Mouse (Mus musculus) c-Kit-positive CD71-positive TER-119-negative erythroid progenitor cells, embryonic 14.5 days (primary cell): Measurements from ENCODE around the gene Fkbp9.

Experiments
- DNase-seq: peaks from one replicate; pipeline ENCODE4 v3.0.0-alpha.2; 2013; ENCODE audit warnings: low read depth

Gene Fkbp9

GRCm38 (mm10) chr6:56831697-56832406 is at the start of gene Fkbp9:
Gene Fkbp9 (plus strand): TSS chr6:56832059.
- no peak for DNase-seq

- no peak for DNase-seq
Measured at GRCm38 (mm10) chr6:56783561-56784272, 48.1 kb upstream of the Fkbp9 start.

- no peak for DNase-seq
Measured at GRCm38 (mm10) chr6:56785068-56785467, 46.8 kb upstream of the Fkbp9 start.

GRCm38 (mm10) chr6:56787668-56788067 is 44.2 kb upstream of the Fkbp9 start:
- DNase-seq: no peak

GRCm38 (mm10) chr6:56789336-56789735 is 42.5 kb upstream of the Fkbp9 start:
- DNase-seq: no peak

GRCm38 (mm10) chr6:56794834-56795233 is 37.0 kb upstream of the Fkbp9 start:
- no peak for DNase-seq

GRCm38 (mm10) chr6:56796232-56796631 is 35.6 kb upstream of the Fkbp9 start:
- peak; percentile 29 for DNase-seq

GRCm38 (mm10) chr6:56796668-56797141 is 35.2 kb upstream of the Fkbp9 start:
- DNase-seq: peak; percentile 41

GRCm38 (mm10) chr6:56797311-56798151 is 34.3 kb upstream of the Fkbp9 start, which contains the start of gene Kbtbd2:
Gene Kbtbd2 (minus strand): TSS chr6:56797813.
- peak; percentile 90 for DNase-seq

- no peak for DNase-seq
Measured at GRCm38 (mm10) chr6:56798152-56798465, 33.8 kb upstream of the Fkbp9 start.

GRCm38 (mm10) chr6:56805026-56805425 is 26.8 kb upstream of the Fkbp9 start:
- DNase-seq: no peak

GRCm38 (mm10) chr6:56806195-56806594 is 25.7 kb upstream of the Fkbp9 start:
- DNase-seq: no peak

GRCm38 (mm10) chr6:56808656-56809055 is 23.2 kb upstream of the Fkbp9 start:
- DNase-seq: peak; percentile 44

GRCm38 (mm10) chr6:56813332-56813731 is 18.5 kb upstream of the Fkbp9 start:
- no peak for DNase-seq

GRCm38 (mm10) chr6:56818436-56819123 is 13.3 kb upstream of the Fkbp9 start:
- DNase-seq: no peak

GRCm38 (mm10) chr6:56819124-56819487 is 12.8 kb upstream of the Fkbp9 start:
- DNase-seq: no peak

- DNase-seq: no peak
Measured at GRCm38 (mm10) chr6:56825657-56826056, 6.2 kb upstream of the Fkbp9 start.

- no peak for DNase-seq
Measured at GRCm38 (mm10) chr6:56832407-56832796, 543 bp downstream of the Fkbp9 start.

GRCm38 (mm10) chr6:56832830-56833229 is 971 bp downstream of the Fkbp9 start:
- DNase-seq: no peak

GRCm38 (mm10) chr6:56834769-56835168 is 2.9 kb downstream of the Fkbp9 start:
- no peak for DNase-seq

- no peak for DNase-seq
Measured at GRCm38 (mm10) chr6:56835532-56835931, 3.7 kb downstream of the Fkbp9 start.

- DNase-seq: no peak
Measured at GRCm38 (mm10) chr6:56837166-56837565, 5.3 kb downstream of the Fkbp9 start.
